9 mouse cellular contexts compared by ENCODE assay signal in the genomic region with DNA sequence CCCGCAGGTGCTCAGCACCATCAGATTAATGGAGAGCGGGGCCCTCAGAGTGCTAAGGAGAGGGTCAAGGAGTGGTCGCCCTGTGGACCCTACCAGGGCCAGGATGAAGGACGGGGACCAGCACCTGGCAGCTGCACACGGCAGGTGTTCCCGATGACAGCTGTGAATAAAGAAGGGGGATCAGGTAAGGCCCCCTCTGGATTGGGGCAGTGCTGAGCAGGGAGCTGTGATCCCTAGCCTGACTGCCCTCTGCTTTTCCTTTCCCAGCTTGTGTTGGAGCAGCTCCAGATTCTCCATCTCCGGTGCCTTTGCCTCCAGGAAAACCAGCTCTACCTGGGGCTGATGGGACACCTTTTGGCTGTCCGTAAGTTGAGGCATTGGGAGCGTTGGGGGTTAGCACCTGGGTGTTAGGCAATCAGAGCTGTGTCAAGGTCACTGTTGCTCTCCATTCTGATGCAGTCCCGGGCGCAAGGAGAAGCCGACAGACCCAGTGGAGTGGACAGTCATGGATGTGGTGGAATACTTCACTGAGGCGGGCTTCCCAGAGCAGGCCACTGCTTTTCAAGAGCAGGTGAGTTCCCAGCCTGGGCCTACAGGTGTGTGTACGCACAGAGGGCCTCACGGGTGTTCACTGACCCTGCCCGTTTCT. TPM values are rescaled to one million over a fixed set of nuclear protein-coding genes. Genes with fewer than 3 reads are reported as not detected.
DNase-seq lines count a peak whose midpoint lies in the region; ATAC-seq and TF ChIP-seq lines count a peak whose summit lies in the region.
"Had no signal": no experiment of that assay in that cellular context is flagged by ENCODE, and none has a peak within 500 bp of the region (broad histone marks: within the 10 kb centered on the region; RNA-seq: fewer than 3 reads in every experiment).

No protein-coding gene starts in this region.

- no peaks in the 10 kb centered on the region for H3K9me3 ChIP-seq in heart, embryonic 10.5 days
- H3K9me3 ChIP-seq in E14TG2a.4 (ENCODE audit: low read length): no peaks in the 10 kb centered on the region
- H3K9me3 ChIP-seq in forebrain, embryonic 13.5 days (replicated peaks): no peaks in the 10 kb centered on the region
- H3K9me3 ChIP-seq in liver, embryonic 12.5 days (replicated peaks): no peaks in the 10 kb centered on the region

- WGBS in heart, embryonic 10.5 days: 69% methylated on average over 16 of the region's 16 CpGs
- 66% methylated on average over 16 of the region's 16 CpGs for WGBS in forebrain, embryonic 13.5 days
- WGBS in liver, embryonic 12.5 days (ENCODE audit: insufficient replicate concordance): 71% methylated on average over 16 of the region's 16 CpGs

- H3K4me1 ChIP-seq in heart, embryonic 10.5 days: peaks cover 44% of the 10 kb centered on the region
- peaks cover 61% of the 10 kb centered on the region for H3K4me1 ChIP-seq in E14TG2a.4 (replicated peaks; ENCODE audit: low read depth, low read length)
- peaks cover 37% of the 10 kb centered on the region for H3K4me1 ChIP-seq in forebrain, embryonic 13.5 days
- H3K4me1 ChIP-seq in liver, embryonic 12.5 days: peaks cover 60% of the 10 kb centered on the region

- peak overlapping the region; percentile 84 for H3K4me2 ChIP-seq in forebrain, embryonic 13.5 days
- H3K4me2 ChIP-seq in liver, embryonic 12.5 days: peak overlapping the region; percentile 93

- no peak for ATAC-seq in forebrain, embryonic 13.5 days
- ATAC-seq in liver, embryonic 12.5 days: no peak

- no peak for TF ChIP-seq CTCF in E14TG2a.4 (conservative IDR thresholded peaks at IDR 0.05; ENCODE audit: low read length)

- H3K27me3 ChIP-seq in heart, embryonic 10.5 days (ENCODE audit: insufficient read depth, poor library complexity, severe bottlenecking): peaks cover 43% of the 10 kb centered on the region
- H3K27me3 ChIP-seq in E14TG2a.4 (ENCODE audit: insufficient read depth, low read length): peaks cover 42% of the 10 kb centered on the region
- H3K27me3 ChIP-seq in forebrain, embryonic 13.5 days: peaks cover 32% of the 10 kb centered on the region
- H3K27me3 ChIP-seq in liver, embryonic 12.5 days (replicated peaks): no peaks in the 10 kb centered on the region

- DNase-seq in heart, embryonic 10.5 days (ENCODE audit: low spot score): no peak
- no peak for DNase-seq in heart, adult 8-10 months (ENCODE audit: low spot score)
- no peak for DNase-seq in layer of hippocampus, adult 9-10 months (ENCODE audit: low spot score)
- no peak for DNase-seq in retina, postnatal 1 day
- DNase-seq in lung, postnatal 10 days: no peak

- peak overlapping the region; percentile 82 for H3K4me3 ChIP-seq in heart, embryonic 10.5 days
- peak overlapping the region; percentile 86 for H3K4me3 ChIP-seq in E14TG2a.4 (replicated peaks; ENCODE audit: low read length)
- H3K4me3 ChIP-seq in forebrain, embryonic 13.5 days: peak overlapping the region; percentile 76
- peak overlapping the region; percentile 89 for H3K4me3 ChIP-seq in liver, embryonic 12.5 days

- peak overlapping the region; percentile 78 for H3K9ac ChIP-seq in forebrain, embryonic 13.5 days
- H3K9ac ChIP-seq in liver, embryonic 12.5 days: peak overlapping the region; percentile 90

- H3K27ac ChIP-seq in heart, embryonic 10.5 days: no peak overlapping the region
- H3K27ac ChIP-seq in forebrain, embryonic 13.5 days: no peak overlapping the region; the same call in 1 of the 2 replicates
- H3K27ac ChIP-seq in liver, embryonic 12.5 days: peak overlapping the region; percentile 88

- H3K36me3 ChIP-seq in heart, embryonic 10.5 days: peaks cover 52% of the 10 kb centered on the region
- H3K36me3 ChIP-seq in E14TG2a.4 (ENCODE audit: insufficient read depth, low read length): peaks cover 50% of the 10 kb centered on the region
- H3K36me3 ChIP-seq in forebrain, embryonic 13.5 days (ENCODE audit: poor library complexity, severe bottlenecking): peaks cover 42% of the 10 kb centered on the region
- H3K36me3 ChIP-seq in liver, embryonic 12.5 days: peaks cover 56% of the 10 kb centered on the region

RNA-seq across cellular contexts. Expression of a gene that starts 1.7 kb away (rescaled TPM):
- 5.0 and 10.7 TPM in 2 replicates for polyA plus RNA-seq in heart, embryonic 10.5 days (2016; fragmentation: Nextera tagmentation; extraction: Ambion mirVana)
- 10 to 100 TPM; 26.4 to 28.5 (median 27.2) TPM for total RNA-seq in heart, adult 8-10 months (2022)
- 9.5 and 10.2 TPM in 2 replicates for polyA plus RNA-seq in forebrain, embryonic 13.5 days (2015; fragmentation: Nextera tagmentation; extraction: Ambion mirVana)
- polyA plus RNA-seq in liver, embryonic 12.5 days (2016; fragmentation: Nextera tagmentation; extraction: Ambion mirVana): 8.5 and 8.7 TPM in 2 replicates

RNA-seq across cellular contexts. Expression of a gene that starts 2.1 kb away (rescaled TPM):
- polyA plus RNA-seq in heart, embryonic 10.5 days (2016; fragmentation: Nextera tagmentation; extraction: Ambion mirVana): 0.27 and 0.95 TPM in 2 replicates
- under 1 TPM in 3 of 4 experiments, not detected in 1; 0.25 to 0.50 (median 0.33) TPM for total RNA-seq in heart, adult 8-10 months (2022)
- 1.00 and 1.2 TPM in 2 replicates for polyA plus RNA-seq in forebrain, embryonic 13.5 days (2015; fragmentation: Nextera tagmentation; extraction: Ambion mirVana)
- polyA plus RNA-seq in liver, embryonic 12.5 days (2016; fragmentation: Nextera tagmentation; extraction: Ambion mirVana): 0.41 and 0.63 TPM in 2 replicates

RNA-seq across cellular contexts. Expression of a gene that starts 12.8 kb away (rescaled TPM):
- polyA plus RNA-seq in heart, embryonic 10.5 days (2016; fragmentation: Nextera tagmentation; extraction: Ambion mirVana): 0.30 and 0.80 TPM in 2 replicates
- total RNA-seq in heart, adult 8-10 months (2022): 1 to 10 TPM; 1.6 to 4.0 (median 3.2) TPM
- 0.37 TPM in 1 of 2 replicates, not detected in the other for polyA plus RNA-seq in forebrain, embryonic 13.5 days (2015; fragmentation: Nextera tagmentation; extraction: Ambion mirVana)
- not detected in 2 replicates for polyA plus RNA-seq in liver, embryonic 12.5 days (2016; fragmentation: Nextera tagmentation; extraction: Ambion mirVana)

RNA-seq across cellular contexts. Expression of a gene that starts 22.1 kb away (rescaled TPM):
- polyA plus RNA-seq in heart, embryonic 10.5 days (2016; fragmentation: Nextera tagmentation; extraction: Ambion mirVana): 4.9 and 7.4 TPM in 2 replicates
- under 1 TPM; 0.11 to 0.41 (median 0.23) TPM for total RNA-seq in heart, adult 8-10 months (2022)
- polyA plus RNA-seq in forebrain, embryonic 13.5 days (2015; fragmentation: Nextera tagmentation; extraction: Ambion mirVana): 1.9 and 2.1 TPM in 2 replicates
- 0.36 and 0.66 TPM in 2 replicates for polyA plus RNA-seq in liver, embryonic 12.5 days (2016; fragmentation: Nextera tagmentation; extraction: Ambion mirVana)
- polyA plus RNA-seq: large intestine, adult 2 months had no signal

RNA-seq across cellular contexts. Expression of a gene that starts 26.4 kb away (rescaled TPM):
- polyA plus RNA-seq in heart, embryonic 10.5 days (2016; fragmentation: Nextera tagmentation; extraction: Ambion mirVana): 157 and 160 TPM in 2 replicates
- 100 to 1,000 TPM; 314 to 382 (median 360) TPM for total RNA-seq in heart, adult 8-10 months (2022)
- 146 and 148 TPM in 2 replicates for polyA plus RNA-seq in forebrain, embryonic 13.5 days (2015; fragmentation: Nextera tagmentation; extraction: Ambion mirVana)
- 81.1 and 82.0 TPM in 2 replicates for polyA plus RNA-seq in liver, embryonic 12.5 days (2016; fragmentation: Nextera tagmentation; extraction: Ambion mirVana)
